Mouse (Mus musculus) 3T3-L1 (cell line): ENCODE results near the gene Apobr.
A peak's percentile ranks its signal among the peaks of the same experiment; 100 is the strongest.

Experiments
- DNase-seq: peaks from one replicate; pipeline ENCODE4 v3.0.0-alpha.2; 2015; ENCODE audit warnings: low read depth, low spot score

The Apobr gene

GRCm38 (mm10) chr7:126598919-126599318 lies 14.2 kb downstream of the Apobr start:
- DNase-seq = no peak

DNA sequence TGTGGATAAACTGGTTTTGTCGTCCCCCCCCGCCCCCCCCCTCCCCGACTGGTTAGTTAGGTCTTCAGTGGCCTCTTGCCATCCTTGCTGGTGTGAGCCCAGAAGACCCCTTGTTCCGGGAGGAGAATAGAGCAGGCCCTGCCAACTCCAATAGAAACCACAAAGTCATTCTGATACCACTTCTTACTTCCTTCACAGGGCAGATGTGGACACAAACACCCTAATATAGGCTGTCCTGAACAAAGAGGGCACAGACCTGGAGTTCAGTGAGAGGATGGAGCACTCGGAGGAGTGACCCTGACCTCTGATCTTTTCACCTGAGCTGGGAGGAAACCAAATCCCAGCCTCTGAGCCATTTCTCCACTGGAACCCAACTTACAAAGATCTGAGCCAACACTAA lies 17.2 kb downstream of the Apobr start:
- DNase-seq = no peak

DNA sequence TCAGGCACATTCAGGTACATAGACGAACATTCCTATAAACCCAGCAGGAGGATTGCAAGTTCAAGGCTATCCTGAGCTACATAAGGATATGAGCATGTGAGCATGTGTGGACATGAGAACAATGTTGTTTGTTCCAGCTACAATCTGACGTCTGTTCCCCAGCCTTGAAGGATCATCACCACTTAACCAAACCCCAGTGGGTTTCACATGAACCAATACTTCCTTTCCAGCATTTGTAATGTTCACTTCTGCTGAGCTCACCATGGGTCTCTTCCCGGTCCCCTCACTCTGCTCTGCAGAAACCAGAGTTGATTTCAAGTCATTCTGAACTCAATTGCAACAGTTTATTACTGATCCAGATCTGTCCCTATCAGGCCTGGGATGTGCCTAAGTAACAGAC lies 17.9 kb downstream of the Apobr start:
- no peak for DNase-seq

DNA sequence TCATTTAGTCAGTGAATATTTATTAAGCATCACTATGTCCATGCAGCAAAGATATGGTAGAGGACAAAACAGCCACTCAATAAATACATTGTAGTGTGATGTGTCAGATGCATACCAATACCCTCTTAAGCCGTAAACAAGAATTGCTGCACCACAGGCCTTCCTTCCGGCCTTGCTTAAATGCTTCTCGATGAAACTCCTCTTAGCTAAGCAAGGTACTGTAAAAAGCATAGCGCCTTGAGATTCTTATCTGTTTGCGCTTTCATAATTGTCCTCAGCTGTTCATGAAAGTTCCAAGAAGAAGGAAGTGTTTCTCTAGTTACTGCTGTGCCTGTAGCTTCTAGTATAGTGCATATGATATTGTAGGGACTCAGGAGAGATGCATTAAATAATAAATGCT lies 21.9 kb downstream of the Apobr start:
- peak; percentile 28 for DNase-seq

DNA sequence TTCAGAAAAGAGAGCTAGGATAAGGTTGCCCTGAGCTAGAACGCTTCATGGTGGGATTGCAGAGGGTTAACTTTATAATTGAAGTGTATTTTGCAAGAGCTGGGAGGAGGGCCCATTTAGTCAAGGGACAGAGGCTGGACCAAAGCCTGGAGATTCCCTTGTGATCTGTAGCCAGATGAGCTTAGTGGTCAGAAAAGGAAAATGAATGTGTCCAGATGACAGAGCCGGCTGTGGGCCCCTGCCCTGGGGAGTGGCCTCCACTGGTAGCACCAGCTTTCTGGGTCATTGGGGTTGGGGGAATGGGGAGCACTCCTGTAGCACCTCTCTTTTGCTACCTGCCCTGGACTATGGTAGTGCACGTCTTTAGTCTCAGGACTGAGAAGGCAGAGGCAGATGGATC lies 22.3 kb downstream of the Apobr start:
- peak; percentile 80 for DNase-seq

GRCm38 (mm10) chr7:126607796-126608195 lies 23.1 kb downstream of the Apobr start:
- DNase-seq = no peak

GRCm38 (mm10) chr7:126612736-126613135 lies 28.0 kb downstream of the Apobr start:
- DNase-seq = no peak

GRCm38 (mm10) chr7:126616707-126617106 lies 32.0 kb downstream of the Apobr start:
- DNase-seq = no peak

- DNase-seq = no peak
Measured at GRCm38 (mm10) chr7:126619559-126620275, 35.0 kb downstream of the Apobr start.

DNA sequence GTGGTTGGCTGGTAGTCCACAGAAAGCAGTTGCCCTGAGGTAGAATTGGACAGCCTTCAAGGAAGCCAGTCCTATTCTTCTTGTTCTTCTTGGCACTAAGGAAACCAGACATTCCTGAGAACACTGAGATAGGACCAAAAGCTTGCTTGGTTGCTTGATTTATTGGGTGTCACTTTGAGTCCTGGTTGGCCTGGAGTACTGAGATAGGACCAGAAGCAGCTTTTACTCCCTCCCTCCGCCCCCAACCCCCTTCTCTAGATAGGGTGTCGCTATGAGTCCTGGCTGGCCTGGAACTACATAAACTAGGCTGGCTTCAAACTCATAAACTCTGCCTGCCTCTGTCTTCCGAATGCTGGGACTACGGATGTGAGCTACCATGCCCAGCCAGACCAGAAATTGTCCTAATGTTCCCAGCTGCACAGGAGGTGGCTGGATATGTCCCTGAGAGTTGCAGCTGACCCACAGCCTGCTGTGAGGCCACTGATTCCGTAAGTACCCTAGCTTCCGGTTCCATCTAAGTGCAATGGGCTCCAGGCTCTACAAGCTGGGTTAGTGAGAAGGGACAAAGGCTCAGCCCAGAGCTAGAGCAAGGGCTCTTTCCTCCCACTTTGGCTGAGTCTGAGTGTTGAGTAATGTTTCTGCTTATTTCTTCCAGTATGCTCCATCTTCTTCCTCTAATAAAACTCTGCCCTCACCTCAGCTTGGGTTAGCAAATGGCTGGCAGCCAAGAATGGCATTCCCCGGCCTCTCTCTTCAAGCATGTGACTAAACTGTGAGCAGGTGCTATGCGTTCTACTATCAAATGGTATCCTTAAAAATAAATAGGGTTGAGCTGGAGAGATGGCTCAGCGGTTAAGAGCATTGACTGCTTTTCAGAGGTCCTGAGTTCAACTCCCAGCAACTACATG lies 37.0 kb downstream of the Apobr start:
- DNase-seq = peak; percentile 20

DNA sequence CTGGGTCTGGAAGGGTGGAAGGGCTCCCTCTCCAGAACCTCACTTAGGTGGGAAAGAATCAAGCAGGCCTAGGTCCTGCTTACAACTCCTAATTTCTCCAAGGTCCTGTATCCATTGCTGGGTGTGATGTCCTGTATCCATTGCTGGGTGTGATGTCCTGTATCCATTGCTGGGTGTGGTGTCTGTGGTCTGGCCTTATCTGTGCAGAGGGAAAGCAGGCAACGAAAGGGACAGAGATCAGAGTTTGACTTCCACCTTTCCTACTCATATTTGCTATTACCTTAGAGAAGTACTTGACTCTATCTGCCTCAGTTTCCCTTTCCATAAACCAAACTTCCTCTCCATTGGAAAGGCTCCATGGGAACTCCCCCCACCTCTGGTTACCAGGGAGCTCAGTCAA lies 38.6 kb downstream of the Apobr start:
- DNase-seq = no peak

DNA sequence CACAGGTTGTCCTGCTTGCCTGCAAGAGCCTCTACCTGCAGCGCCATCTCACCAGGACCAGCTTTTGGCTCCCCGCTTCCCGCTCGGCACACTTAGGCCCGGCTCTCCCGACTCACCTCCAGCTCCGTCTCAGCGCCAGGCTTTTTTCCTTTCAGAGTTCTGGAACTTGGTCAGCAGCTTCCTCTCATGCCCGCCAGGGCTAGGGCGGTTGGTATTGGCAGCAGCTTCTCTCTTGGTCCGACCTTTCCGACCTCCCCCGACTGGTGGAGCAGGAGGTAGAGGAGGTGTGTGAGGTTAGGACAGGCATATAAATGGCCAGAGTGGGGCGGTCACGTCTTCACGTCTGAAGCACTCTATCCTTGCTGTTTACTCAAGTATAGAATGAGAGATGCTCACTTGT lies 40.0 kb downstream of the Apobr start:
- DNase-seq = no peak

DNA sequence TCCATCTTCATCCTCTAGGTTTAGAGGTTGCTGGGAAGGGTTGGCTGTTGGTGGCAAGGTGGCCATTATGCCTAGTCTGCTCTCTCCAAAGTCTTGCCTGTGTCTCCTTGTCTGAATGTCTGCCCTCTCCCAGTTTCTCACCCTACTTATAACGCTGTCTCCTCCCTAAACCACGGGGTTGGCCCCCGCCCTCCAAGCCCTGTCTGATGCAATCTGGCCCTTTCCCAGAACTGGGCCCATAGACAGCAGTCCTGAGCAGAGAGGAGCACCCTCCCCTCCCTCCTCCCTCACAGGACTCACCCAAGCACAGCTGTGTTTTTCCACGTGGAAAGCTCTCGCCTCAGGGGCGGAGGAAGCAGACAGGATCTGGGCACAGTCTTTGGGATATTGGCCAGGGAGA lies 40.6 kb downstream of the Apobr start:
- DNase-seq = peak; percentile 94

- peak; percentile 84 for DNase-seq
Measured at GRCm38 (mm10) chr7:126625807-126626600, 41.3 kb downstream of the Apobr start.

- DNase-seq = peak; percentile 85
Measured at GRCm38 (mm10) chr7:126628111-126628510, 43.4 kb downstream of the Apobr start.

GRCm38 (mm10) chr7:126629915-126630314 lies 45.2 kb downstream of the Apobr start:
- no peak for DNase-seq

- peak; percentile 14 for DNase-seq
Measured at GRCm38 (mm10) chr7:126630824-126631518, 46.2 kb downstream of the Apobr start, which contains the start of gene Nupr1. TSS of gene Nupr1 (minus strand) at chr7:126630861.

GRCm38 (mm10) chr7:126632478-126632877 lies 47.7 kb downstream of the Apobr start:
- no peak for DNase-seq

DNA sequence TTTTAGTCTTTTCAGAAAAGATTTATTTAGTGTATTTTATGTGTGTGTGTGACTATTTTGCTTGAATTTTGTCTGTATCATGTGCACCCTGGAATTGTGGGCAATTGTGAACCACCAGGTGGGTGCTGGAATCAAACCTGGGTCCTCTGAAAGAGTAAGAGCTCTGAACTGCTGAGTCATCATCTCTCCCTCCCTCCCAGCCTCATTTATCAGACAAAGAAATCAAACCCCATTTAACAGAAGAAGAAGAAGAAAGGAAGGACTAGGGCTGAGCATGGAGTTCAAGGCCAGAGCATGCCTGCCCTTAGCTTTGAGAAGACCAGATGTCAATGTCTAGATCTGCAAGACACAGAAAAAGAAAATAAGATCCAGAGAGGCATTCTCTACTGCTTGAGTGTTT lies 50.6 kb downstream of the Apobr start:
- DNase-seq = no peak

- DNase-seq = peak; percentile 72
Measured at GRCm38 (mm10) chr7:126636733-126637520, 52.2 kb downstream of the Apobr start.
